Mouse (Mus musculus) forebrain, embryonic 13.5 days (tissue): ENCODE measurements at regions not wholly inside any gene's neighbourhood (a gene's known extent, or its start where the extent isn't known, plus 50 kb on each side); places are given as distances from the start of the nearest gene placed in this dataset.

ENCODE experiments used
- ATAC-seq: fragments of 200-750 bp; cut with Nextera tagmentation; 2 replicates; pipeline ENCODE4 v1.8.0; 2017
- H3K27ac ChIP-seq: fragments of 300-500 bp; sonication (generic); 2 replicates; pipeline ENCODE4 v1.5.1; 2015; ENCODE audit warnings: inconsistent platforms, mild to moderate bottlenecking, moderate library complexity
- H3K27me3 ChIP-seq: fragments of 300-500 bp; sonication (generic); 2 replicates; pipeline ENCODE4 v1.6.1; 2015; ENCODE audit warnings: mild to moderate bottlenecking, inconsistent platforms
- H3K36me3 ChIP-seq: fragments of 300-500 bp; sonication (generic); 2 replicates; pipeline ENCODE4 v1.6.1; 2015; ENCODE audit warnings: mild to moderate bottlenecking, inconsistent platforms; ENCODE audit not compliant: poor library complexity, severe bottlenecking
- H3K4me1 ChIP-seq: fragments of 300-500 bp; sonication (generic); 2 replicates; pipeline ENCODE4 v1.6.1; 2015; ENCODE audit warnings: inconsistent platforms
- H3K4me2 ChIP-seq: fragments of 300-500 bp; sonication (generic); 2 replicates; pipeline ENCODE4 v1.6.1; 2015; ENCODE audit warnings: inconsistent platforms, mild to moderate bottlenecking, moderate library complexity
- H3K4me3 ChIP-seq: fragments of 300-500 bp; sonication (generic); 2 replicates; pipeline ENCODE4 v1.5.1; 2015; ENCODE audit warnings: mild to moderate bottlenecking, inconsistent platforms
- H3K9ac ChIP-seq: fragments of 300-500 bp; sonication (generic); 2 replicates; pipeline ENCODE4 v1.6.1; 2015; ENCODE audit warnings: mild to moderate bottlenecking, inconsistent platforms
- H3K9me3 ChIP-seq: fragments of 300-500 bp; sonication (generic); replicated peaks from 2 replicates; pipeline ENCODE4 v1.6.1; 2016; ENCODE audit warnings: inconsistent platforms
- whole genome bisulfite sequencing: fragments of 180-500 bp; shearing (Covaris S2); methylation state at CpG from one replicate; pipeline ENCODE4 v1.1.7; 2015; 5-methylcytosine and 5-hydroxymethylcytosine counted together

DNA sequence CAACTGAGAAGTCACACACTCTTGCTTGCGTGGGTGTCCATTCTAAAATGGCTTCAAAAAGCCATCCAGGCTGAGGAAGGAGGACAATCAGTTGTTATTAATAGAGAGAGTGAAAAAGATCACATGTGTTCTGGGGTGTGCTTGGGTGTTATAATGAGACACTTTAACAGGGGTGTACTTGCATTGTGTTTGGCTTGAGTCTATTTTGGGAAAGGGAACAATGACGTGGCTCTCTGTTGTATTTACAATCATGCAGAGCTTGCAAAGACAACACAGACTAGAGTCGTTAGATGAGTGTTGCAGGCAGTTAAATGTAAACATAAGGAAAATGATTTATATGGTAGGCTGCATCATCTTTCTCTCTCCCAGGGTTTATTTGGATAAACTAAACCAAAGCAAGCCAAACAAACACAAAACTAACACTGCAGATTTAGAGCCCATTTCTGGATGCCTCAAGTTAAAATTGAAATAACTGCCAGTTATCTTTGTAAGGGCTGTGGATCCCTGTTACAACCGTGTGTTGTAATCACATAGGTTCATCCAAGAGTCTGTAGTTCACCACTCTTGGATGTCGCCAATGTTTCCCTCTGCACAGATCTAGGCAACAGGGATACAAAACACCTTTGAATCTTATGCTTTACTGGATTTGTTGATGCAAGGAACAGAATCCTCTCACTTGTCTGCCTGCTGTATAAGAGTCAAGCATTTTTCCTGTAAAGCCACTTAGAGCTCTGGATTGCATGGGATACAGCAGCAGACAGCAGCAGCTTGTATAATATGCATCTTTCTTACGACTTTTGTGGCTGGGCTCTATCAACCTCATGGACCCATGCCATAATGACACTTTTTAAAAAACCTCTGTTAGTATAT is 139.9 kb upstream of the Rgmb start:
- no peaks in the 10 kb centered on the region for H3K27me3 ChIP-seq
- WGBS: 75% methylated on average over 6 of the region's 6 CpGs
- H3K9me3 ChIP-seq: no peaks in the 10 kb centered on the region
- H3K4me2 ChIP-seq: no peak overlapping the region
- no peak overlapping the region for H3K9ac ChIP-seq
- no peak for ATAC-seq
- H3K4me1 ChIP-seq: no peaks in the 10 kb centered on the region
- H3K27ac ChIP-seq: no peak overlapping the region
- no peak overlapping the region for H3K4me3 ChIP-seq
- H3K36me3 ChIP-seq: no peaks in the 10 kb centered on the region

DNA sequence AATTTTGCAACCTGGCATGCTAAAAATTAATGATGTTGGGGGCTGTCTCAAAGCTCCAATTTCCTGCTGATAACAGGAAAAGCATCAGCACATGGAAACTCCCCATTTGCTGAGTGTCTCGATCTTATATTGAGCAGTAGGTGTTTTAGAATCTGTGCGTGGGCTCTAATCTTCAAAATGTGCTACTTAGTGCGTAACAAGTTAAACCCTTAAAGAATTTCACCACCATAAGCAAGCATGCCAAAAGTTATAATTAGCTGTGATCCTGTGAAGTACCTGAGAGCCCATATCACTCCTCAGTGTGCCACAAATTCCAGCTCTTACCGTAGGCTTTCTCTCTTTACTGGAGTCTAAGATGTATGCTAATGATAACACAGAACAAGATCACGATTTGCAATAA is 137.5 kb upstream of the Rgmb start:
- ATAC-seq: no peak
- Histone ChIP-seq H3K9me3 (no peaks in the 10 kb centered on the region), H3K9ac (no peak overlapping the region), H3K36me3 (no peaks in the 10 kb centered on the region), H3K4me1 (no peaks in the 10 kb centered on the region), H3K27me3 (no peaks in the 10 kb centered on the region), H3K27ac (no peak overlapping the region), H3K4me3 (no peak overlapping the region), H3K4me2 (no peak overlapping the region)
- WGBS: 86% methylated on average over 5 of the region's 5 CpGs

DNA sequence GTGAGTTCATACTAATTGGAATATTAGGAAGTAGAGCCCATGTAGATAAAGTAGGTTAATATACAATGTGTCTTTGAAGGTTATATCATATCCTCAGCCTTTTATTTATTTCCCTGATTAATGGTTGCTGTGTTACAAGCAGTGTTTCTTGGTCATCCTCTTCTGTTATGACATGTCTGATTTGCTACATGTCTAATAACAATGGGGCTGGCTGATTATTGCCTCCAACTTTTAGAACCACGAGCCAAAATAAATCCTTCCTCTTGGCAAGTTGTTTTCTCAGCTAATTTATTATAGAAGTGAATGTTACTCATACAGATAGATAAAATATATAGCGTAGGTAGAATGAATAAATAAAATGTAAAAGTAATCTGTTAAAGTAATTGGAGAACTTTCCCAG is 124.8 kb upstream of the Rgmb start:
- H3K27me3 ChIP-seq: no peaks in the 10 kb centered on the region
- H3K9me3 ChIP-seq: no peaks in the 10 kb centered on the region
- no peak overlapping the region for H3K9ac ChIP-seq
- H3K27ac ChIP-seq: no peak overlapping the region
- no peak for ATAC-seq
- WGBS: 79% methylated on average over 2 of the region's 2 CpGs
- no peak overlapping the region for H3K4me3 ChIP-seq
- no peaks in the 10 kb centered on the region for H3K36me3 ChIP-seq
- H3K4me1 ChIP-seq: no peaks in the 10 kb centered on the region
- H3K4me2 ChIP-seq: no peak overlapping the region

DNA sequence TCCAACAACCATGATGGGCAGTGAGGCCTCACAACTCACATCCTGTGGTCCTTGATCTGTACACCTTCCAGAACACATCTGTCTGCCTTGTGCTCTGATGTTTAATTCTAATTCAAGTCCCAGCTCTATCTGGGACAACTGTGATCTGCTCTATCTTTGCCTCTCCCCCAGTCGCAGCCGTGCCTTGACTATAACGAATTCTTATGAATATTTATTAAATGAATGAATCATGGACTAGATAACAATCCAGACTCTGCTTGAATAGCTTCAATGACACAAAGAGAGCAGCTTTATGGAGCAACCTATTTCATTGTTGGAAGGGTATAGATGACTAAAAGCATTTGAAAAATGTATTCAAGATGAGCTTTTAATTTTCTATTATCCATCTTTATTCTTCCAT is 120.8 kb upstream of the Rgmb start:
- H3K4me2 ChIP-seq: no peak overlapping the region
- 55% methylated on average over 3 of the region's 3 CpGs for WGBS
- no peaks in the 10 kb centered on the region for H3K36me3 ChIP-seq
- ATAC-seq: peak; percentile 73
- H3K9ac ChIP-seq: no peak overlapping the region
- H3K4me3 ChIP-seq: no peak overlapping the region
- no peaks in the 10 kb centered on the region for H3K4me1 ChIP-seq
- no peaks in the 10 kb centered on the region for H3K9me3 ChIP-seq
- no peaks in the 10 kb centered on the region for H3K27me3 ChIP-seq
- H3K27ac ChIP-seq: no peak overlapping the region

GRCm38 (mm10) chr17:15949753-15950152 is 118.9 kb upstream of the Rgmb start:
- Histone ChIP-seq H3K27ac (no peak overlapping the region), H3K9ac (no peak overlapping the region), H3K27me3 (no peaks in the 10 kb centered on the region), H3K36me3 (no peaks in the 10 kb centered on the region), H3K4me3 (no peak overlapping the region), H3K4me2 (no peak overlapping the region), H3K9me3 (no peaks in the 10 kb centered on the region), H3K4me1 (no peaks in the 10 kb centered on the region)
- 74% methylated on average over 6 of the region's 6 CpGs for WGBS
- ATAC-seq: no peak

GRCm38 (mm10) chr17:15942378-15942777 is 111.5 kb upstream of the Rgmb start:
- no peak for ATAC-seq
- Histone ChIP-seq H3K9ac (no peak overlapping the region), H3K36me3 (no peaks in the 10 kb centered on the region), H3K4me3 (no peak overlapping the region), H3K4me1 (no peaks in the 10 kb centered on the region), H3K27me3 (no peaks in the 10 kb centered on the region), H3K4me2 (no peak overlapping the region), H3K9me3 (no peaks in the 10 kb centered on the region), H3K27ac (no peak overlapping the region)
- 7% methylated on average over 4 of the region's 4 CpGs for WGBS

- Histone ChIP-seq H3K27ac (no peak overlapping the region), H3K9ac (no peak overlapping the region), H3K4me2 (no peak overlapping the region), H3K36me3 (no peaks in the 10 kb centered on the region), H3K4me1 (no peaks in the 10 kb centered on the region), H3K4me3 (no peak overlapping the region), H3K9me3 (no peaks in the 10 kb centered on the region), H3K27me3 (no peaks in the 10 kb centered on the region)
- ATAC-seq: peak; percentile 50
- 45% methylated on average over 4 of the region's 4 CpGs for WGBS
Measured at GRCm38 (mm10) chr17:15918609-15919008, 87.8 kb upstream of the Rgmb start.

- Histone ChIP-seq H3K9me3 (no peaks in the 10 kb centered on the region), H3K27ac (no peak overlapping the region), H3K36me3 (no peaks in the 10 kb centered on the region), H3K4me2 (no peak overlapping the region), H3K4me1 (0 out of 2 replicates have a peak, but pooled peaks cover 3% of the 10 kb centered on the region), H3K27me3 (no peaks in the 10 kb centered on the region), H3K9ac (no peak overlapping the region), H3K4me3 (no peak overlapping the region)
- 79% methylated on average over 7 of the region's 7 CpGs for WGBS
- ATAC-seq: no peak
Measured at GRCm38 (mm10) chr17:15898689-15899419, 68.0 kb upstream of the Rgmb start.

DNA sequence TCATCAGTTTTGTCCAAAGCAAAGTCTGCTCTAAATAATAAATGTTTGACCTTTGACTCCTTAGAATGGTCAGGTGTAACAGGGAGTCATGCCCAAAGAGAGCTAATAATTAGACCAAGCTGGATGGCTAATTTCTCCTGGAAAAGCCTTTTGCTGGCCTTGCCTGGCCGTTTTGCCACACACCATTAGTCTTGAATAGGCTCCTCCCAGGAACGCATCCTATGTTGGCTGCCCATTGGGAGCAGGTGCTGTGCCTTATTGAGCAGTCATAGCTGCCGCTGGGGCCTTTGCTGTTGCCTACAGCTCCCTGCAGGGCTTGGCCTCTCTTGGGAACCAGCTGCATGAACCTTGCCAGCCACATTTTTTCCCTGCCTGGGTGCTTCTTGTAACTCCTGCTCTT is 65.1 kb upstream of the Rgmb start:
- 5% methylated on average over 3 of the region's 3 CpGs for WGBS
- Histone ChIP-seq H3K4me2 (no peak overlapping the region), H3K36me3 (no peaks in the 10 kb centered on the region), H3K4me1 (0 out of 2 replicates have a peak, but pooled peaks cover 3% of the 10 kb centered on the region), H3K27ac (no peak overlapping the region), H3K9me3 (no peaks in the 10 kb centered on the region), H3K27me3 (no peaks in the 10 kb centered on the region), H3K9ac (no peak overlapping the region), H3K4me3 (no peak overlapping the region)
- 0 out of 2 replicates have a peak, but pooled peaks have one; percentile 57 for ATAC-seq

DNA sequence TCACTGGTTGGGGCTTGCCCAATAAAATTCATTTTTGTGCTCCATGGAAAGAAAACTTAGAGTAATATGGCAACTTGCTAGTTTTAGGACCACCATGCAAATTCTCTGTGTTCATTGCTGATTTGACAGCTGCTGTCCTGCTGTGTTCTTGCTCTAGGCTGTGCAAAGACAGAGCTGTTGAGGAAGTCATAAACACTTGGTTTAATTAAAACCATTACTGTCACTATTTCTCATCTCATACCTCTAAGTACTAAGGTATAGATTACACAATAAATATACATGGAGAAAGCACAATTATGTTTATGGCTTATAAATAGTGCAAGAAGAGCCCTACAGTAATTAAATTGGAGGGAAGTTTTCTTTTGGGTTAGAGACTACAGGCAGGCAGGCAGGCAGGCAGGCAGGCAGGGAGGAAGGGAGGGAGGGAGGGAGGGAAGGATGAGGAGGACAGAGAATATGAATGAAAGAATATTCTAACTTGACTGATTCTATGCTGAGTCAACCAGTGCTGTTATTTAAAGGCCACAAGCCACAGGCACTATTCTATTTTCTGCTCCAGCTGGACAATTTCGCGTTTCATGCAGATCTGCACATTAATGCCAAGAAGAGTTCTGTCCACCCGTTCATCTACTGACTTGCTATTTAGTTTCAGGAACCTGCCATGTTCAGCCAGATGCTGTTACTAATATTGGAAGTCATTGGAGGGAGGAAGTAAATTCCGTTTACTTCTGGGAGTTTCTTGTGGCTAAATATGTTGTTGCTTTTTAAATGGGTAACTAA is 61.2 kb upstream of the Rgmb start:
- H3K4me2 ChIP-seq: no peak overlapping the region
- WGBS: 89% methylated on average over 4 of the region's 4 CpGs

DNA sequence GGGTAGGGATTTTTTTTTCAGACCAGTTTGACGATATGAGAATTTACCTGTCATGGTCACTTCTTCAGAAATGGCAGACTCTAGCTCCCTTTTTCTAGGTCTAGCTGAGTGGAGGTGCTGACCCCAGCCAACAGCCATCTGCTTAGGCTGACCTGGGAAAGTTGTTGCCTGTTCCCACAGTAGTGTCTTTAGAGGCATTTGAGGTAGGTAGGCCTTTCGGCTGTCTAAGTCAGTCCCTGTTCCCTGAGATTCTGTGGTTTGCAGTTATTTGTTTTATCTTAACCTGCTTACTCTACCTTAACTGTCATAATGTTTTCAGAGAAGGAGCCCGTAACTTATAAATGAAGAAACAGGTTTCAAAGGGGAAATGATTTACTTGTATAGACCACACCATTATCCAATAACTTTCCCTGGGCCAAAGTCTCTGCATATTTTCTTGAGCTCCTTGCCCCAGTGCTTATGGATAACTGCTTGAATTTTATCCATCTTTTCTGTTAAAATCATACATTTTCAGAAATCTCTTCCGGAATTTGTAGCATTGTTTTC is 59.8 kb upstream of the Rgmb start:
- H3K4me3 ChIP-seq: no peak overlapping the region
- 93% methylated on average over 4 of the region's 4 CpGs for WGBS
- H3K4me2 ChIP-seq: no peak overlapping the region
- H3K4me1 ChIP-seq: no peaks in the 10 kb centered on the region
- no peak for ATAC-seq
- no peaks in the 10 kb centered on the region for H3K9me3 ChIP-seq
- no peak overlapping the region for H3K9ac ChIP-seq
- no peaks in the 10 kb centered on the region for H3K36me3 ChIP-seq
- no peaks in the 10 kb centered on the region for H3K27me3 ChIP-seq
- no peak overlapping the region for H3K27ac ChIP-seq

More for the DNA sequence above, 61.2 kb upstream of the Rgmb start:
- Histone ChIP-seq H3K4me3 (no peak overlapping the region), H3K4me1 (0 out of 2 replicates have a peak, but pooled peaks cover 3% of the 10 kb centered on the region), H3K27ac (no peak overlapping the region), H3K36me3 (no peaks in the 10 kb centered on the region), H3K9me3 (no peaks in the 10 kb centered on the region), H3K9ac (no peak overlapping the region), H3K27me3 (no peaks in the 10 kb centered on the region)
- no peak for ATAC-seq

- Histone ChIP-seq H3K9ac (no peak overlapping the region), H3K4me3 (no peak overlapping the region), H3K9me3 (no peaks in the 10 kb centered on the region), H3K27ac (no peak overlapping the region), H3K36me3 (no peaks in the 10 kb centered on the region), H3K27me3 (no peaks in the 10 kb centered on the region), H3K4me1 (no peaks in the 10 kb centered on the region), H3K4me2 (no peak overlapping the region)
- ATAC-seq: no peak
- 72% methylated on average over 7 of the region's 7 CpGs for WGBS
Measured at GRCm38 (mm10) chr17:15882803-15883202, 52.0 kb upstream of the Rgmb start.
